ENCODE assay signal across 22 mouse cellular contexts in the genomic region with DNA sequence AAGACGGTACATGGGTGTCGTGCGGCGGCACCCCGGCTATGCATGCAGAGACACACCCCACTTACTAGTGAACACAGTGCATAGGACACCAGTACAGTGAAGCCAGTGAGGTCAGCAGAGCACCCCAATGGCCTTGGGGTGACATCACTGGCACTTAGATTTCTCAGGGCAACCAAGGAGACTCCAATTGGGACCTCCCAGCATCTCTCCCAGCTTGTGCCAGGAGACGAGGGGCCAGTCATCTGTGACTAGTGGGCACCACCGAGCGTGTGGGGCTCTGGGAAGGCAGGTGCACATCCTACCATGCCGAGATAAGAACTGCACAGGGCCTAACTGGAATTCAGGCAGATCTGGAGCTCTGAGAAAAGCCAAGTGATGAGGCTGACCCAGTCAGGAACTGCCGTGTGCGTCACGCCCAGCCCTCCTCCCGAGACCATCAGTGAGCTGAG. TPM values are rescaled to one million over a fixed set of nuclear protein-coding genes. Genes with fewer than 3 reads are reported as not detected.
DNase-seq lines count a peak whose midpoint lies in the region; ATAC-seq and TF ChIP-seq lines count a peak whose summit lies in the region.
"Had no signal": no experiment of that assay in that cellular context is flagged by ENCODE, and none has a peak within 500 bp of the region (broad histone marks: within the 10 kb centered on the region; RNA-seq: fewer than 3 reads in every experiment).

No protein-coding gene starts in this region.

- ATAC-seq in kidney, embryonic 14.5 days (ENCODE audit: low FRiP score, low TSS enrichment), result no peak
- ATAC-seq in midbrain, embryonic 14.5 days (ENCODE audit: low FRiP score, low TSS enrichment), result no peak
- ATAC-seq: inflammation-experienced regulatory T-cells, adult 6 months had no signal

- intact Hi-C loops in heart, adult 2 months (cut with DNase I), result loop anchor here (5.0 kb wide), 1 partner anchor 122 kb away; no protein-coding TSS in a partner anchor
- intact Hi-C loops in heart, postnatal 25 days (cut with DNase I), result no loop called here

- no peak overlapping the region for H3K9ac ChIP-seq in heart, adult 2 months (ENCODE audit: low read depth, low read length)
- H3K9ac ChIP-seq in kidney, embryonic 14.5 days (ENCODE audit: low read depth, low read length), result no peak overlapping the region
- no peak overlapping the region for H3K9ac ChIP-seq in midbrain, embryonic 14.5 days (replicated peaks; ENCODE audit: low read length)
- H3K9ac ChIP-seq: forebrain, embryonic 12.5 days; hindbrain, embryonic 13.5 days; liver, embryonic 15.5 days; neural tube, embryonic 12.5 days had no signal

- no peak overlapping the region for H3K4me2 ChIP-seq in kidney, embryonic 14.5 days (replicated peaks; ENCODE audit: low read depth, low read length)
- H3K4me2 ChIP-seq in midbrain, embryonic 14.5 days (ENCODE audit: low read length), result no peak overlapping the region
- H3K4me2 ChIP-seq: forebrain, embryonic 12.5 days; hindbrain, embryonic 13.5 days; liver, embryonic 15.5 days; neural tube, embryonic 12.5 days had no signal

- peak overlapping the region; percentile 2; the same call in 1 of the 2 replicates for H3K27ac ChIP-seq in heart, adult 2 months
- peak overlapping the region; percentile 35; the same call in 1 of the 2 replicates for H3K27ac ChIP-seq in kidney, adult 2 months (ENCODE audit: insufficient read depth, low read depth, low read length)
- no peak overlapping the region for H3K27ac ChIP-seq in kidney, embryonic 14.5 days (ENCODE audit: low read depth, low read length)
- peak overlapping the region; percentile 17; the same call in 1 of the 2 replicates for H3K27ac ChIP-seq in spleen, adult 2 months (ENCODE audit: insufficient read depth, low read length)
- no peak overlapping the region for H3K27ac ChIP-seq in midbrain, embryonic 14.5 days (replicated peaks; ENCODE audit: low read depth, low read length)
- H3K27ac ChIP-seq: embryonic facial prominence, embryonic 10.5 days; forebrain, embryonic 12.5 days; hindbrain, embryonic 13.5 days; liver, embryonic 15.5 days; macrophage; midbrain, embryonic 10.5 days; neural tube, embryonic 12.5 days had no signal

- no peak for TF ChIP-seq EP300 in heart, adult 2 months (IDR thresholded peaks at IDR 0.05; ENCODE audit: insufficient read depth, low read depth, low read length)

- no peak overlapping the region for H3K4me3 ChIP-seq in heart, adult 2 months
- no peak overlapping the region for H3K4me3 ChIP-seq in kidney, adult 2 months (ENCODE audit: insufficient read depth, low read depth, low read length)
- no peak overlapping the region for H3K4me3 ChIP-seq in kidney, embryonic 14.5 days (ENCODE audit: low read length)
- H3K4me3 ChIP-seq in spleen, adult 2 months (ENCODE audit: extremely low read depth, insufficient read depth, insufficient read length), result no peak overlapping the region
- H3K4me3 ChIP-seq in midbrain, embryonic 14.5 days (replicated peaks; ENCODE audit: low read depth, low read length), result no peak overlapping the region
- H3K4me3 ChIP-seq: embryonic facial prominence, embryonic 10.5 days; forebrain, embryonic 12.5 days; hindbrain, embryonic 13.5 days; liver, embryonic 15.5 days; midbrain, embryonic 10.5 days; neural tube, embryonic 12.5 days had no signal

- no peaks in the 10 kb centered on the region for H3K27me3 ChIP-seq in heart, adult 2 months (ENCODE audit: control insufficient read depth, insufficient read depth, low read length)
- H3K27me3 ChIP-seq in kidney, adult 2 months (replicated peaks; ENCODE audit: control insufficient read depth, insufficient read depth, low read length), result no peaks in the 10 kb centered on the region
- H3K27me3 ChIP-seq in kidney, embryonic 14.5 days (ENCODE audit: control insufficient read depth, insufficient read depth, low read length), result no peaks in the 10 kb centered on the region
- H3K27me3 ChIP-seq in spleen, adult 2 months (ENCODE audit: control insufficient read depth, insufficient read depth, low read length), result no peaks in the 10 kb centered on the region
- no peaks in the 10 kb centered on the region for H3K27me3 ChIP-seq in midbrain, embryonic 14.5 days (ENCODE audit: control insufficient read depth, insufficient read depth, low read length)
- H3K27me3 ChIP-seq: forebrain, embryonic 12.5 days; hindbrain, embryonic 13.5 days; liver, embryonic 15.5 days; neural tube, embryonic 12.5 days had no signal

- peaks cover 28% of the 10 kb centered on the region for H3K4me1 ChIP-seq in heart, adult 2 months (ENCODE audit: control insufficient read depth, insufficient read depth, low read length)
- H3K4me1 ChIP-seq in kidney, adult 2 months (ENCODE audit: control insufficient read depth, insufficient read depth, low read length), result peaks cover 42% of the 10 kb centered on the region
- peaks cover 29% of the 10 kb centered on the region for H3K4me1 ChIP-seq in kidney, embryonic 14.5 days (ENCODE audit: control insufficient read depth, insufficient read depth, low read length)
- H3K4me1 ChIP-seq in spleen, adult 2 months (ENCODE audit: control insufficient read depth, insufficient read depth, insufficient read length), result peaks cover 27% of the 10 kb centered on the region
- 0 out of 2 replicates have a peak, but pooled peaks cover 5% of the 10 kb centered on the region for H3K4me1 ChIP-seq in midbrain, embryonic 14.5 days (ENCODE audit: control insufficient read depth, insufficient read depth, low read length)

- 73% methylated on average over 13 of the region's 13 CpGs for WGBS in heart, adult 2 months
- 54% methylated on average over 13 of the region's 13 CpGs for WGBS in kidney, adult 2 months
- 88% methylated on average over 13 of the region's 13 CpGs for WGBS in kidney, embryonic 14.5 days
- 78% methylated on average over 13 of the region's 13 CpGs for WGBS in spleen, adult 2 months
- WGBS in midbrain, embryonic 14.5 days, result 92% methylated on average over 13 of the region's 13 CpGs

- no peak for TF ChIP-seq CTCF in heart, adult 2 months (IDR thresholded peaks at IDR 0.05)
- TF ChIP-seq CTCF in kidney, adult 2 months (conservative IDR thresholded peaks at IDR 0.05; ENCODE audit: insufficient read depth, insufficient read length, low read depth, low read length), result no peak
- TF ChIP-seq CTCF in spleen, adult 2 months (IDR thresholded peaks at IDR 0.05; ENCODE audit: extremely low read depth, insufficient read depth, insufficient read length, insufficient replicate concordance), result no peak

- DNase-seq in heart, adult 2 months, result no peak
- no peak for DNase-seq in heart, postnatal 25 days (ENCODE audit: low spot score)
- DNase-seq in kidney, adult 2 months, result no peak
- DNase-seq in spleen, adult 2 months (ENCODE audit: low read depth in 1 of 2, low spot score in 2 of 2), result no peak
- no peak for DNase-seq in spleen, postnatal 14 days (ENCODE audit: low spot score in 2 of 2)
- no peak for DNase-seq in midbrain, embryonic 14.5 days
- DNase-seq: cerebellum, adult 8-10 months; gastrocnemius, postnatal 25 days; heart, postnatal 10 days; kidney, postnatal 25 days; layer of hippocampus, adult 9-11 months; thymus, postnatal 36 days had no signal

- TF ChIP-seq POLR2A in heart, adult 2 months (IDR thresholded peaks at IDR 0.05; ENCODE audit: insufficient read depth, low read depth, low read length), result no peak
- TF ChIP-seq POLR2A in kidney, adult 2 months (IDR thresholded peaks at IDR 0.05; ENCODE audit: low read depth, low read length), result no peak
- no peak for TF ChIP-seq POLR2A in spleen, adult 2 months (IDR thresholded peaks at IDR 0.05; ENCODE audit: low read depth, low read length)

- peaks cover 6% of the 10 kb centered on the region for H3K79me2 ChIP-seq in heart, adult 2 months (replicated peaks; ENCODE audit: control insufficient read depth, insufficient read depth, low read length)

- H3K9me3 ChIP-seq in kidney, embryonic 14.5 days (ENCODE audit: control insufficient read depth, low read length), result no peaks in the 10 kb centered on the region
- no peaks in the 10 kb centered on the region for H3K9me3 ChIP-seq in midbrain, embryonic 14.5 days (ENCODE audit: control insufficient read depth, low read length)
- H3K9me3 ChIP-seq: embryonic facial prominence, embryonic 10.5 days; forebrain, embryonic 12.5 days; hindbrain, embryonic 13.5 days; liver, embryonic 15.5 days; midbrain, embryonic 10.5 days; neural tube, embryonic 12.5 days had no signal

- H3K36me3 ChIP-seq in heart, adult 2 months (ENCODE audit: control insufficient read depth, insufficient read depth, low read length), result peaks cover 2% of the 10 kb centered on the region
- no peaks in the 10 kb centered on the region; the same call in 1 of the 2 replicates for H3K36me3 ChIP-seq in kidney, adult 2 months (ENCODE audit: control insufficient read depth, insufficient read depth, low read length)
- H3K36me3 ChIP-seq in kidney, embryonic 14.5 days (ENCODE audit: control insufficient read depth, insufficient read depth, low read length), result peaks cover 73% of the 10 kb centered on the region
- H3K36me3 ChIP-seq in spleen, adult 2 months (ENCODE audit: control insufficient read depth, insufficient read depth, low read length), result peaks cover 69% of the 10 kb centered on the region
- H3K36me3 ChIP-seq in midbrain, embryonic 14.5 days (ENCODE audit: control insufficient read depth, insufficient read depth, low read length), result peaks cover 22% of the 10 kb centered on the region

RNA-seq across cellular contexts. Expression of gene Apol8, which starts 38.1 kb away (rescaled TPM):
- under 1 TPM in 1 of 2 experiments, not detected in 1; 0.55 TPM for total RNA-seq in heart, adult 2 months (2021)
- polyA plus RNA-seq in heart, adult 2 months (2012; rRNA removed), result 0.06 TPM in 1 of 2 replicates, not detected in the other
- total RNA-seq in heart, postnatal 25 days (2021), result not detected
- 0.03 and 0.06 TPM in 2 replicates for polyA plus RNA-seq in kidney, adult 2 months (2012; rRNA removed)
- not detected in 2 replicates for polyA plus RNA-seq in kidney, embryonic 14.5 days (2014; fragmentation: Nextera tagmentation; extraction: Ambion mirVana)
- polyA plus RNA-seq in spleen, adult 2 months (2012; rRNA removed), result 4.3 and 5.9 TPM in 2 replicates
- polyA plus RNA-seq in midbrain, embryonic 14.5 days (2014; fragmentation: Nextera tagmentation; extraction: Ambion mirVana), result 0.11 TPM in 2 replicates
- total RNA-seq: adrenal gland, adult 18-20 months; heart, postnatal 10 days had no signal
- polyA plus RNA-seq: macrophage had no signal

RNA-seq across cellular contexts. Expression of gene Myh9, which starts 47.0 kb away (rescaled TPM):
- total RNA-seq in heart, adult 2 months (2021), result 100 to 1,000 TPM in 1 of 2 experiments, 10 to 100 TPM in 1; 88.3 to 111 TPM
- polyA plus RNA-seq in heart, adult 2 months (2012; rRNA removed), result 30.4 and 46.8 TPM in 2 replicates
- 100 to 1,000 TPM; 122 to 124 TPM for total RNA-seq in heart, postnatal 25 days (2021)
- 57.7 and 64.1 TPM in 2 replicates for polyA plus RNA-seq in kidney, adult 2 months (2012; rRNA removed)
- 43.8 and 72.3 TPM in 2 replicates for polyA plus RNA-seq in kidney, embryonic 14.5 days (2014; fragmentation: Nextera tagmentation; extraction: Ambion mirVana)
- 138 and 142 TPM in 2 replicates for polyA plus RNA-seq in spleen, adult 2 months (2012; rRNA removed)
- 7.3 and 14.8 TPM in 2 replicates for polyA plus RNA-seq in midbrain, embryonic 14.5 days (2014; fragmentation: Nextera tagmentation; extraction: Ambion mirVana)

Comparison
In these comparisons a context has a peak if more than half of its experiments do, and no peak if none do; other contexts are left out.
1. H3K27ac ChIP-seq: peak in heart, adult 2 months (single experiment), kidney, adult 2 months (single experiment) and spleen, adult 2 months (single experiment); none in kidney, embryonic 14.5 days (single experiment) and midbrain, embryonic 14.5 days (single experiment).